Mouse (Mus musculus) CH12.LX (cell line): ENCODE data around the gene Foxf2. TPM values are rescaled to one million over a fixed set of nuclear protein-coding genes. Genes with fewer than 3 reads are reported as not detected.

Experiments used
- DNase-seq: peaks from one replicate; pipeline ENCODE4 v3.0.0-alpha.2; 2013; ENCODE audit errors: extremely low read depth
- H3K27ac ChIP-seq: 2 replicates; pipeline ENCODE4 v1.5.1; 2012; ENCODE audit warnings: low read depth, mild to moderate bottlenecking, control low read depth, moderate library complexity; ENCODE audit not compliant: insufficient read depth
- H3K27me3 ChIP-seq: replicated peaks from 2 replicates; pipeline ENCODE3; 2012; ENCODE audit warnings: inconsistent platforms
- H3K36me3 ChIP-seq, 2 experiments: replicated peaks in 1 of 2; 2 replicates each; pipeline versions ENCODE3 to v1.6.1; 2012; ENCODE audit warnings: inconsistent platforms in 1 of 2, low read length in 1 of 2, mild to moderate bottlenecking in 1 of 2, mixed read lengths in 1 of 2, moderate library complexity in 1 of 2; ENCODE audit not compliant: control insufficient read depth in 1 of 2, insufficient read depth in 1 of 2
- H3K4me1 ChIP-seq, 2 experiments: 2 replicates each; pipeline ENCODE4 v1.6.1; 2012; ENCODE audit warnings: inconsistent platforms in 1 of 2, moderate library complexity in 1 of 2; ENCODE audit not compliant: insufficient read depth in 2 of 2, control insufficient read depth in 1 of 2
- H3K4me2 ChIP-seq: 2 replicates; pipeline ENCODE4 v1.6.1; 2012; ENCODE audit warnings: low read depth, mild to moderate bottlenecking, control low read depth; ENCODE audit not compliant: poor library complexity, insufficient read depth, severe bottlenecking
- H3K4me3 ChIP-seq, 3 experiments: fragments of 150-350 bp in 1 of 3; sonication (generic) in 1 of 3; replicated peaks in 1 of 3; 2 replicates each; pipeline versions ENCODE3 to v1.5.1; 2011 to 2012; ENCODE audit warnings: low read depth in 2 of 3, low read length in 2 of 3, mild to moderate bottlenecking in 2 of 3, moderate library complexity in 2 of 3, control low read depth in 1 of 3, improper control_type of control experiment in 1 of 3, inconsistent platforms in 1 of 3, mixed read lengths in 1 of 3; ENCODE audit not compliant: poor library complexity in 1 of 3
- H3K79me2 ChIP-seq: replicated peaks from 2 replicates; pipeline ENCODE4 v1.6.1; 2012; ENCODE audit warnings: mild to moderate bottlenecking, moderate library complexity; ENCODE audit not compliant: control insufficient read depth, poor library complexity, insufficient read depth, severe bottlenecking; ENCODE audit errors: extremely low read depth
- H3K9ac ChIP-seq: 2 replicates; pipeline ENCODE4 v1.6.1; 2012; ENCODE audit warnings: low read depth, mild to moderate bottlenecking, control low read depth, moderate library complexity; ENCODE audit not compliant: insufficient read depth
- H3K9me3 ChIP-seq: replicated peaks from 2 replicates; pipeline ENCODE3; 2012; ENCODE audit warnings: low read length, inconsistent platforms, mixed read lengths
- BHLHE40 ChIP-seq: IDR thresholded peaks from 2 replicates; pipeline ENCODE4 v1.6.1; 2011; ENCODE audit warnings: mild to moderate bottlenecking, low read depth, low read length, improper control_type of control experiment
- CHD2 ChIP-seq: IDR thresholded peaks from 2 replicates; pipeline ENCODE4 v1.6.1; 2011; ENCODE audit warnings: low read length, improper control_type of control experiment
- EP300 ChIP-seq: IDR thresholded peaks from 2 replicates; pipeline ENCODE4 v1.6.1; 2011; ENCODE audit warnings: low read length, improper control_type of control experiment
- ETS1 ChIP-seq: conservative IDR thresholded peaks from 2 replicates; pipeline ENCODE4 v1.6.1; 2012; ENCODE audit warnings: low read depth, mild to moderate bottlenecking, inconsistent platforms, low read length, improper control_type of control experiment, moderate library complexity
- GABPA ChIP-seq: IDR thresholded peaks from 2 replicates; pipeline ENCODE4 v1.6.1; 2012; ENCODE audit warnings: low read depth, low read length, improper control_type of control experiment, inconsistent platforms; ENCODE audit not compliant: insufficient replicate concordance
- IRF4 ChIP-seq: IDR thresholded peaks from 2 replicates; pipeline ENCODE4 v1.6.1; 2014; ENCODE audit warnings: low read depth, mild to moderate bottlenecking, inconsistent platforms, low read length, improper control_type of control experiment
- JUN ChIP-seq: IDR thresholded peaks from 2 replicates; pipeline ENCODE4 v1.6.1; 2011; ENCODE audit warnings: low read depth, mild to moderate bottlenecking, low read length, improper control_type of control experiment, moderate library complexity; ENCODE audit not compliant: insufficient read depth
- JUND ChIP-seq: conservative IDR thresholded peaks from 2 replicates; pipeline ENCODE4 v1.6.1; 2011; ENCODE audit warnings: low read depth, low read length, improper control_type of control experiment
- MAX ChIP-seq: IDR thresholded peaks from 2 replicates; pipeline ENCODE4 v1.6.1; 2011; ENCODE audit warnings: low read length, improper control_type of control experiment
- MEF2A ChIP-seq: IDR thresholded peaks from 2 replicates; pipeline ENCODE4 v1.6.1; 2014; ENCODE audit warnings: low read depth, mild to moderate bottlenecking, inconsistent platforms, low read length, improper control_type of control experiment, borderline replicate concordance
- MYC ChIP-seq: IDR thresholded peaks from 2 replicates; pipeline ENCODE4 v1.6.1; 2011; ENCODE audit warnings: low read depth, mild to moderate bottlenecking, improper control_type of control experiment, low read length
- POLR2AphosphoS2 ChIP-seq: IDR thresholded peaks from 2 replicates; pipeline ENCODE4 v1.6.1; 2011; ENCODE audit warnings: low read depth, low read length, improper control_type of control experiment
- RAD21 ChIP-seq: IDR thresholded peaks from 2 replicates; pipeline ENCODE4 v1.6.1; 2011; ENCODE audit warnings: low read depth, mild to moderate bottlenecking, low read length, improper control_type of control experiment, moderate library complexity
- SIN3A ChIP-seq: IDR thresholded peaks from 2 replicates; pipeline ENCODE4 v1.6.1; 2012; ENCODE audit warnings: low read length, improper control_type of control experiment, inconsistent platforms
- TBP ChIP-seq: conservative IDR thresholded peaks from 2 replicates; pipeline ENCODE4 v1.6.1; 2011; ENCODE audit warnings: low read depth, low read length, improper control_type of control experiment
- ZKSCAN1 ChIP-seq: IDR thresholded peaks from 2 replicates; pipeline ENCODE4 v1.6.1; 2012; ENCODE audit warnings: low read depth, inconsistent platforms, low read length, improper control_type of control experiment, borderline replicate concordance
- ZMIZ1 ChIP-seq: IDR thresholded peaks from 2 replicates; pipeline ENCODE4 v1.6.1; 2012; ENCODE audit warnings: low read depth, mild to moderate bottlenecking, inconsistent platforms, low read length, improper control_type of control experiment
- ZNF384 ChIP-seq: IDR thresholded peaks from 2 replicates; pipeline ENCODE4 v1.6.1; 2012; ENCODE audit warnings: low read depth, low read length, improper control_type of control experiment, inconsistent platforms
- dilution Hi-C: fragments of 300-500 bp; cut with MboI; formaldehyde crosslinking; loops from 2 replicates; pipeline ENCODE4 v1.14.3; 2020; ENCODE audit warnings: low sequenced_read_pairs; ENCODE audit not compliant: extremely low pct_unique_long_range_greater_than_20kb, extremely low pct_ligation_motif_present
- in situ Hi-C: fragments of 300-500 bp; cut with MboI; formaldehyde crosslinking; loops from 3 replicates; pipeline ENCODE4 v1.14.3; 2019; ENCODE audit warnings: low sequenced_read_pairs, low pct_ligation_motif_present, low pct_unique_long_range_greater_than_20kb, mixed read lengths
- polyA plus RNA-seq: library from polyadenylated mRNA; unstranded; fragments of >175 nt; gene quantifications from 2 replicates; pipeline ENCODE4 v1.2.1, GENCODE M21; 2012; ENCODE audit warnings: low read depth; ENCODE audit not compliant: insufficient read length
- total RNA-seq, 2 experiments: library from RNA; depleted of rRNA; stranded (reverse); fragments of 300-350 nt in 1 of 2; fragments of >200 nt in 1 of 2; gene quantifications; 2 replicates each; pipeline ENCODE4 v1.2.3; 2012 to 2014

The Foxf2 gene
- total and polyA plus RNA-seq, 3 experiments = not detected

DNA sequence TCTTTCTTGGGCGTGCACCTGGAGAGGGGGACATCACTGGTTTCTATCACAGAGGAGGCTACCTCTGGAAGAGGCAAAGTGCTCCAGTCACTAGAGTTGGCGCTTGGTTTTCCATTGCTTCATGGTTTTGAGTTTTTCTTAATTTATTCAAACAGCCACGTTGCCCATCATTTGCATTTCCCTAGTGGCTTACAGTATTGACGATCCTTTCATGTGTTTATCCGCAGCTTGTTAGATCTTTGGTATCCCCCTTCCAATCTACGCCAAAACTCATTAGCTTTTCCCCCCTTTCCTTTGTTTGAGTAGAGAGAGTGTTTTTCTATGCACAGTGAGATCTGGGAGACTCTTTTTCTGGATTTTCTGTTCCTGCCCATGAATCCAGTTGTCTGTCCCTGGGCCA lies 39.8 kb downstream of the Foxf2 start:
- no peaks in the 10 kb centered on the region for H3K79me2 ChIP-seq
- no peak overlapping the region for H3K27ac ChIP-seq
- no peak overlapping the region for H3K4me3 ChIP-seq
- peak overlapping the region; percentile 85 for H3K4me2 ChIP-seq
- no peaks in the 10 kb centered on the region for H3K9me3 ChIP-seq
- H3K36me3 ChIP-seq = no peaks in the 10 kb centered on the region
- no peak overlapping the region for H3K9ac ChIP-seq
- no peaks in the 10 kb centered on the region for H3K27me3 ChIP-seq
- H3K4me1 ChIP-seq = peaks cover 17 to 59% of the 10 kb centered on the region in 2 experiments
- in situ Hi-C loops = no loop called here
- dilution Hi-C loops = no loop called here
- TF ChIP-seq GABPA (no peak), BHLHE40 (peak; percentile 54), ETS1 (peak; percentile 44; the same call in 1 of the 2 replicates), IRF4 (peak; percentile 50), POLR2AphosphoS2 (no peak), ZKSCAN1 (no peak), EP300 (peak; percentile 64), JUND (no peak; the same call in 1 of the 2 replicates), MYC (0 out of 2 replicates have a peak, but pooled peaks have one; percentile 14), SIN3A (0 out of 2 replicates have a peak, but pooled peaks have one; percentile 15), JUN (peak; percentile 50; the same call in 1 of the 2 replicates), RAD21 (no peak), CHD2 (0 out of 2 replicates have a peak, but pooled peaks have one; percentile 46), TBP (no peak), MAX (peak; percentile 67)
- DNase-seq = peak; percentile 77

DNA sequence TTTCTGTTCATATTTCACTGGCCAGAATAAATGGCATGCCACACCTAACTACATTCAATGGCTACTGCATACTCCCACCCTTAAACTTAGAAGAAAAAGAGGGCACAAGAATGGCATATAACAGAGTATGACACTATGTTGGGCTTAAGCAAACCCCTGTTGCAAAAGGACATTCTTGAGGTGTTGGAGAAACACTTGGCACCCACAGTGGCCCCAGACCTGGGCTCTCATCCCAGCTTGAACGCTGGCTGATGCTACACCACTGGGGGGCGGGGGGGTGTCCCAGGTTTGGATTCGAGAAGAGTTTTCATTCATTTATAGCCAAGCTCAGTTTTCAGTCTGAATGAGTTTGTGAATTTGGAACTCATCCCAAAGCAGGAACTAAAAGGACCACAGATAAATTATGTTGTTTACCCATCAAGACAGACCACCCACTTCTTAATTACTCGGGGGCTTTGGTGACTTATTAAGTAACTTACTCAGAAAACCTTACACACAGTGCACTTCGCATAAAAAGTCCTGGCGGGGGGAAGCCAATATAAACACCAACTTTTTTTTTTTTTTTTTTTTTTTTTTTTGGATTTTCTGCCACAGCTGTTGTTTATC lies 42.4 kb downstream of the Foxf2 start:
- no peak overlapping the region for H3K9ac ChIP-seq
- H3K27me3 ChIP-seq = no peaks in the 10 kb centered on the region
- in situ Hi-C loops (no loop called here), dilution Hi-C loops (no loop called here)
- H3K79me2 ChIP-seq = no peaks in the 10 kb centered on the region
- peaks cover 12 to 35% of the 10 kb centered on the region in 2 experiments for H3K4me1 ChIP-seq
- DNase-seq = no peak
- H3K27ac ChIP-seq = no peak overlapping the region
- H3K9me3 ChIP-seq = peaks cover 3% of the 10 kb centered on the region
- no peak overlapping the region for H3K4me2 ChIP-seq
- no peak overlapping the region for H3K4me3 ChIP-seq
- no peak for TF ChIP-seq ZMIZ1
- TF ChIP-seq MEF2A = no peak
- TF ChIP-seq ZNF384 = no peak
- no peaks in the 10 kb centered on the region for H3K36me3 ChIP-seq
